Mouse (Mus musculus): ENCODE measurements around the gene Zfp758. TPM values are rescaled to one million over a fixed set of nuclear protein-coding genes. Genes with fewer than 3 reads are reported as not detected.
"Not testable (repeated sequence)": the region's sequence is repeated elsewhere in the genome, so short reads cannot be mapped to it uniquely, and the experiment has no call there.

The Zfp758 gene
- polyA plus RNA-seq (2012; ENCODE audit: insufficient read depth, insufficient read length, low replicate concordance, missing spikeins): not detected in 2 replicates

DNA sequence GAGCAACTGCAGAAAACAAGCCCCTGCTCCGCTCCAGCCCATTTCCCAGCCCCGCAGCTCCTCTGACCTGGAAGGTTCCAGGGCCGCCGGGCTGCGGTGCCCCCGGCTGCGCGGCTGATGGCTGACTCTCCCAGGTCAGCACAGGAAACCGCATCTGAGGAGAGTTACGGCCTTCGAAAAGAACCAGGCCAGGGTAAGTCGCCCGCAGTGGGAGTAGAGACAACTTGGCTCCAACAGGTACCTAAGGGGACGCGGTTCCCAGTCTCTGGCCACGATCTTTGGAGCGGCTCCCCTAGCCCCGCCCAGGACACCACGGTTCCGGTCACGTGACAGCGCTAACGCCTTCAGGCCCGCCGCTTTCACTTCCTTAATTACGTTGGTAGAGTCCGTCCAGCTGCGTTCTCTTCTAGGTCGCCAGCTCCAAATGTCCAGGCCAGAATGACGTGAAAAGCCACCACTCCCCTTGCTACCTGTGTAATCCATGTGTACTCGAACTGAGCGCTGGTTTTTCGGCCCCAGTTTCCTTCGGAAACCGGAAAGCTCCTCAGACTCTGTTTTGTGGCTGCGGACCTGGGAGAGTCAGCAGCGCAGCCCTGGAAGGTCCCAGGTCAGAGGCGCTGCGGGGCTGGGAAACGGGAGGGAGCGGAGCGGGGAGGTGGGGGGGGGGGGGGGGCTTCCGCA is at the start of gene Zfp758, which contains the start of gene Zfp944:
Gene Zfp758, plus strand, starts transcription at position 353 of the 681 bp plus-strand sequence.
Gene Zfp944, minus strand, starts transcription at position 300 of the 681 bp plus-strand sequence.
- not testable (repeated sequence) for H3K4me1 ChIP-seq (ENCODE audit: control insufficient read depth, insufficient read depth, low read length)
- H3K4me3 ChIP-seq (ENCODE audit: insufficient read depth, low read depth, low read length): peak within 1 kb of the TSS; percentile 81
- 0 out of 2 replicates have a peak within 1 kb of the TSS, but pooled peaks have one; percentile 80 for H3K27ac ChIP-seq (ENCODE audit: insufficient read depth, low read depth, low read length)
- WGBS: under 1% methylated on average over 31 of the region's 43 CpGs

- not testable (repeated sequence) for H3K27ac ChIP-seq (ENCODE audit: insufficient read depth, low read depth, low read length); H3K4me1 ChIP-seq (ENCODE audit: control insufficient read depth, insufficient read depth, low read length)
- WGBS: 2% methylated on average over 3 of the region's 3 CpGs
- peak overlapping the region; percentile 91 for H3K4me3 ChIP-seq (ENCODE audit: insufficient read depth, low read depth, low read length)
Measured at GRCm38 (mm10) chr17:22314219-22314618, 47.0 kb upstream of the Zfp758 start.

DNA sequence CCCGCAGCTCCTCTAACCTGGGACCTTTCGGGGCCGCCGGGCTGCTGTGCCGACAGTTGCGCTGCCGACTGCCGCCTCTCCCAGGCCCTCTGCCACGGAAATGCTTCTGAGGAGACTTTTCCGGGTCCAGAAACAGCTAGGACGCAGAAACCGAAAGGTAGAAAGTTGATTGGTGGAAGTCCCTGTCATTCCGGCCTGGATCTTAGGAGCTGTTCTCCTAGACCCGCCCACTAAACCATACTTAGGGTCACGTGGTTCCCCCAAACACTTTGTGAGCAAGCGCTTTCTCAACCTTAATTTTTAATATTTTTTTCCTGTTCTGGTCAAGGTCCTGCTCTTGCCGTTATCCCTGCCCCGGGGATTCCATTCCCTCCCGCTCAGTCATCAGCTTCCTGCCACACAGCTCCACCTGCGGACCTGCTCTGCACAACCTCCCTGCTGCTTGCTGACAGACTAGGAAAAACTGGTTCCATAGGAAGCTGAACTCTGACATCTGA is 46.5 kb upstream of the Zfp758 start, which contains the start of gene CT030661.1:
Gene CT030661.1, minus strand, starts transcription at position 108 of the 497 bp plus-strand sequence.
- H3K27ac ChIP-seq (ENCODE audit: insufficient read depth, low read depth, low read length); H3K4me1 ChIP-seq (ENCODE audit: control insufficient read depth, insufficient read depth, low read length): not testable (repeated sequence)
- H3K4me3 ChIP-seq (ENCODE audit: insufficient read depth, low read depth, low read length): peak within 1 kb of the TSS; percentile 91
- peak; percentile 75 for TF ChIP-seq POLR2A (IDR thresholded peaks at IDR 0.05; ENCODE audit: insufficient read depth, low read depth, low read length)
- WGBS: under 1% methylated on average over 20 of the region's 20 CpGs

DNA sequence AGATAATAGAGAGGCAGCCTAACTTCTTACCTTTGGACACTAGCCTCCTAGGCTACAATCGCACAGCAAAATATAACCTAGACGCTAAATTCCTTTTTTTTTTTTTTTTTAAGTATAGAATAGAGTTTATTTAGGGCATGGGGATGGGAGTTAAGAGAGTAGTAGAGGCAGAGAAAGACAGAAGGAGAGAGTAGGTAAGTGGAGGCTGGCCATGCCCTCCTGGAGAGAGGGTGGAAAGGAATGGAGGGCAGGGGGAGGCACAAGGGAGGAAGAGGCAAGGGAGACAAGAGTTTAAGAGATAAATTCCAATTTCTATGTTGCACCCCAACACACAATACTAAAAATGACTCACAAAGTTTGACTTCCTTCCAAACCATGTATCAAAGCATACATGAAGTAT is 46.0 kb upstream of the Zfp758 start:
- H3K27ac ChIP-seq (ENCODE audit: insufficient read depth, low read depth, low read length); H3K4me3 ChIP-seq (ENCODE audit: insufficient read depth, low read depth, low read length): not testable (repeated sequence)

GRCm38 (mm10) chr17:22352794-22353193 is 8.5 kb upstream of the Zfp758 start:
- H3K4me3 ChIP-seq (ENCODE audit: insufficient read depth, low read depth, low read length): no peak overlapping the region
- H3K27ac ChIP-seq (ENCODE audit: insufficient read depth, low read depth, low read length): no peak overlapping the region
- H3K4me1 ChIP-seq (ENCODE audit: control insufficient read depth, insufficient read depth, low read length): no peaks in the 10 kb centered on the region
- no peak for TF ChIP-seq POLR2A (IDR thresholded peaks at IDR 0.05; ENCODE audit: insufficient read depth, low read depth, low read length)
- no peak for TF ChIP-seq CTCF (IDR thresholded peaks at IDR 0.05; ENCODE audit: insufficient read depth, low read depth, low read length)

More for the DNA sequence above, 46.0 kb upstream of the Zfp758 start:
- H3K4me1 ChIP-seq (ENCODE audit: control insufficient read depth, insufficient read depth, low read length): not testable (repeated sequence)
- WGBS: 10% methylated on average over 2 of the region's 2 CpGs

DNA sequence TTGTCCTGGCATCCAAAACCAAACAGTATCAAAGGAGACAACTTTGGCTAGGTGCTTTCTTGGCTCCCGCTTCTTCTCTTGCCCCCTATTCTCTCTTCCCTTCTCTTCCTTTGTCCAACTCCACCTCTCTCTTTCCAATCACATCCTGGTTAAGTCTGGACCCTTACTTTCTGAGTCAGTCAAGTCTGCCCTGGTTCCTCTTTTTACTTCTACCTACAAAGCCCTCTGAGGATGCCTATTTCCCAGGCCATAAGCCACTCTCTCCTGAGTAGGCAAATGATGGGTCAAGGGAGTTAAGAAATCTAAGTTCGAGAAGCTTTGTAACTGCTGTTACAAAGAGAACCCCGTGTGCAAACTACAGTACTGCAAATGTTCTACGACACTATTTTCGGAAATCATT is 681 bp upstream of the Zfp758 start:
- WGBS: 18% methylated on average over 5 of the region's 5 CpGs
- no peak overlapping the region for H3K27ac ChIP-seq (ENCODE audit: insufficient read depth, low read depth, low read length)
- peaks cover 5% of the 10 kb centered on the region for H3K4me1 ChIP-seq (ENCODE audit: control insufficient read depth, insufficient read depth, low read length)
- TF ChIP-seq CTCF (IDR thresholded peaks at IDR 0.05; ENCODE audit: insufficient read depth, low read depth, low read length) (no peak), POLR2A (IDR thresholded peaks at IDR 0.05; ENCODE audit: insufficient read depth, low read depth, low read length) (no peak)
- H3K4me3 ChIP-seq (ENCODE audit: insufficient read depth, low read depth, low read length): no peak overlapping the region

- Histone ChIP-seq H3K4me3 (ENCODE audit: insufficient read depth, low read depth, low read length) (no peak overlapping the region), H3K4me1 (ENCODE audit: control insufficient read depth, insufficient read depth, low read length) (peaks cover 5% of the 10 kb centered on the region), H3K27ac (ENCODE audit: insufficient read depth, low read depth, low read length) (no peak overlapping the region)
- TF ChIP-seq CTCF (IDR thresholded peaks at IDR 0.05; ENCODE audit: insufficient read depth, low read depth, low read length): no peak
- TF ChIP-seq POLR2A (IDR thresholded peaks at IDR 0.05; ENCODE audit: insufficient read depth, low read depth, low read length): no peak
- WGBS: 97% methylated on average over 3 of the region's 3 CpGs
Measured at GRCm38 (mm10) chr17:22363895-22364294, 2.6 kb downstream of the Zfp758 start.

GRCm38 (mm10) chr17:22410756-22411155 is 49.5 kb downstream of the Zfp758 start:
- Histone ChIP-seq H3K27ac (ENCODE audit: insufficient read depth, low read depth, low read length) (no peak overlapping the region), H3K4me1 (ENCODE audit: control insufficient read depth, insufficient read depth, low read length) (no peaks in the 10 kb centered on the region), H3K4me3 (ENCODE audit: insufficient read depth, low read depth, low read length) (no peak overlapping the region)
- 75% methylated on average over 2 of the region's 2 CpGs for WGBS
- no peak for TF ChIP-seq POLR2A (IDR thresholded peaks at IDR 0.05; ENCODE audit: insufficient read depth, low read depth, low read length)

DNA sequence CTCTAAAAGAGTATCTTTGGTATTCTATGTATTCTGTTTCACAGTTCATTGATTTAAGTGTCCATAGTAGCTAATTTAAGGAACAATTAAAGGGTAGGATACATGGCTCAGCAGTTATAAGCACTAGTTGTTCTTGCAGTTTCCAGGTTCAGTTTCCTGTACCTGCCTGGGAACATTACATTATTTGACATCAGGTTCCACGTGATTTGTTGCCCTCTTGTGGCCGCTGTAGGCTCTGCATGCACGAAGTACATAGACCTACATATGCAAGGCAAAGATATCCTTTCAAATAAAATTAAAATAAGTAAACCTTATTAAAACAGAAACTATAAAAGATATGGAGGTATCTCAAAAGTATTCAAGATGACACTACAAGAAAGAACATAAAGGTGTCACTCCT is 56.3 kb downstream of the Zfp758 start:
- Histone ChIP-seq H3K4me1 (ENCODE audit: control insufficient read depth, insufficient read depth, low read length) (no peaks in the 10 kb centered on the region), H3K4me3 (ENCODE audit: insufficient read depth, low read depth, low read length) (no peak overlapping the region), H3K27ac (ENCODE audit: insufficient read depth, low read depth, low read length) (no peak overlapping the region)
- TF ChIP-seq CTCF (IDR thresholded peaks at IDR 0.05; ENCODE audit: insufficient read depth, low read depth, low read length) (no peak), POLR2A (IDR thresholded peaks at IDR 0.05; ENCODE audit: insufficient read depth, low read depth, low read length) (no peak)
- WGBS: 3% methylated on average over 3 of the region's 3 CpGs
